Mouse (Mus musculus) intestine, embryonic 16.5 days (tissue): ENCODE results near the gene Scin. TPM values are rescaled to one million over a fixed set of nuclear protein-coding genes. Genes with fewer than 3 reads are reported as not detected.

Experiments
- ATAC-seq: fragments of 200-750 bp; cut with Nextera tagmentation; 2 replicates; pipeline ENCODE4 v1.8.0; 2017; ENCODE audit warnings: moderate TSS enrichment, moderate library complexity
- H3K27ac ChIP-seq: fragments of 300-500 bp; sonication (generic); 2 replicates; pipeline ENCODE4 v1.5.1; 2014; ENCODE audit warnings: mild to moderate bottlenecking, low read length
- H3K27me3 ChIP-seq: fragments of 300-500 bp; sonication (generic); replicated peaks from 2 replicates; pipeline ENCODE4 v1.6.1; 2014; ENCODE audit warnings: low read length, control low read depth, mixed read lengths; ENCODE audit not compliant: control insufficient read depth, insufficient read depth
- H3K36me3 ChIP-seq: fragments of 300-500 bp; sonication (generic); 2 replicates; pipeline ENCODE4 v1.6.1; 2014; ENCODE audit warnings: low read length, control low read depth; ENCODE audit not compliant: control insufficient read depth, insufficient read depth
- H3K4me1 ChIP-seq: fragments of 300-500 bp; sonication (generic); 2 replicates; pipeline ENCODE4 v1.6.1; 2014; ENCODE audit warnings: low read length, control low read depth, mixed read lengths; ENCODE audit not compliant: control insufficient read depth, insufficient read depth
- H3K4me2 ChIP-seq: fragments of 300-500 bp; sonication (generic); 2 replicates; pipeline ENCODE4 v1.6.1; 2014; ENCODE audit warnings: low read depth, low read length, control low read depth
- H3K4me3 ChIP-seq: fragments of 300-500 bp; sonication (generic); 2 replicates; pipeline ENCODE4 v1.5.1; 2014; ENCODE audit warnings: mild to moderate bottlenecking, low read length
- H3K9ac ChIP-seq: fragments of 300-500 bp; sonication (generic); 2 replicates; pipeline ENCODE4 v1.6.1; 2014; ENCODE audit warnings: low read depth, low read length
- H3K9me3 ChIP-seq: fragments of 300-500 bp; sonication (generic); 2 replicates; pipeline ENCODE4 v1.6.1; 2016; ENCODE audit warnings: low read length, control low read depth; ENCODE audit not compliant: control insufficient read depth
- WGBS: fragments of 180-500 bp; shearing (Covaris S2); extraction: QIAGEN DNeasy Blood & Tissue Kit; methylation state at CpG from one replicate; pipeline ENCODE4 v1.1.7; 2014; 5-methylcytosine and 5-hydroxymethylcytosine counted together
- polyA plus RNA-seq: library from polyadenylated mRNA; unstranded; fragments of >200 nt; fragmentation: Nextera tagmentation; extraction: Ambion mirVana; gene quantifications from 2 replicates; pipeline ENCODE4 v1.2.1, GENCODE M21; 2015

The Scin gene
- polyA plus RNA-seq, 1 experiment from 2014 or later, result 67.5 TPM

GRCm38 (mm10) chr12:40023918-40024317 is 110.1 kb downstream of the Scin start:
- no peak overlapping the region for H3K9ac ChIP-seq
- no peaks in the 10 kb centered on the region for H3K9me3 ChIP-seq
- no peaks in the 10 kb centered on the region for H3K36me3 ChIP-seq
- no peak overlapping the region for H3K4me3 ChIP-seq
- ATAC-seq, result peak; percentile 74
- no peak overlapping the region for H3K4me2 ChIP-seq
- WGBS, result 56% methylated on average over 2 of the region's 2 CpGs
- H3K4me1 ChIP-seq, result peaks cover 3% of the 10 kb centered on the region; the same call in 1 of the 2 replicates
- H3K27ac ChIP-seq, result no peak overlapping the region
- no peaks in the 10 kb centered on the region for H3K27me3 ChIP-seq

- peak overlapping the region; percentile 72 for H3K27ac ChIP-seq
- ATAC-seq, result peak; percentile 86
- WGBS, result 55% methylated on average over 3 of the region's 3 CpGs
These were observed 110.9 kb downstream of the Scin start for GRCm38 (mm10) chr12:40023014-40023642.

GRCm38 (mm10) chr12:40022344-40022743 is 111.7 kb downstream of the Scin start:
- Histone ChIP-seq H3K4me2 (peak overlapping the region; percentile 12; the same call in 1 of the 2 replicates), H3K27me3 (no peaks in the 10 kb centered on the region), H3K9ac (no peak overlapping the region), H3K4me3 (no peak overlapping the region), H3K9me3 (no peaks in the 10 kb centered on the region), H3K36me3 (no peaks in the 10 kb centered on the region), H3K4me1 (peaks cover 5% of the 10 kb centered on the region), H3K27ac (peak overlapping the region; percentile 72; the same call in 1 of the 2 replicates)
- ATAC-seq, result no peak
- WGBS, result 82% methylated on average over 3 of the region's 3 CpGs

More at GRCm38 (mm10) chr12:40023014-40023642, 110.9 kb downstream of the Scin start:
- H3K36me3 ChIP-seq, result no peaks in the 10 kb centered on the region
- peaks cover 3% of the 10 kb centered on the region; the same call in 1 of the 2 replicates for H3K4me1 ChIP-seq
- no peaks in the 10 kb centered on the region for H3K27me3 ChIP-seq
- H3K4me2 ChIP-seq, result no peak overlapping the region
- no peak overlapping the region for H3K9ac ChIP-seq
- no peak overlapping the region for H3K4me3 ChIP-seq
- H3K9me3 ChIP-seq, result no peaks in the 10 kb centered on the region

- no peak for ATAC-seq
- H3K9ac ChIP-seq, result no peak overlapping the region
- H3K4me2 ChIP-seq, result no peak overlapping the region
- H3K27ac ChIP-seq, result no peak overlapping the region
- H3K27me3 ChIP-seq, result no peaks in the 10 kb centered on the region
- H3K36me3 ChIP-seq, result no peaks in the 10 kb centered on the region
- H3K4me3 ChIP-seq, result no peak overlapping the region
- no peaks in the 10 kb centered on the region for H3K9me3 ChIP-seq
- H3K4me1 ChIP-seq, result peaks cover 14% of the 10 kb centered on the region
- 64% methylated on average over 6 of the region's 6 CpGs for WGBS
These were observed 116.0 kb downstream of the Scin start for GRCm38 (mm10) chr12:40017955-40018505.

GRCm38 (mm10) chr12:40016648-40017460 is 117.2 kb downstream of the Scin start:
- Histone ChIP-seq H3K27ac (peak overlapping the region; percentile 67), H3K4me1 (peaks cover 12% of the 10 kb centered on the region), H3K27me3 (no peaks in the 10 kb centered on the region), H3K36me3 (no peaks in the 10 kb centered on the region), H3K9ac (peak overlapping the region; percentile 60), H3K4me2 (peak overlapping the region; percentile 53), H3K9me3 (no peaks in the 10 kb centered on the region), H3K4me3 (peak overlapping the region; percentile 36)
- 12% methylated on average over 19 of the region's 19 CpGs for WGBS
- ATAC-seq, result peak; percentile 97

GRCm38 (mm10) chr12:40016068-40016467 is 118.0 kb downstream of the Scin start:
- WGBS, result 81% methylated on average over 9 of the region's 9 CpGs

GRCm38 (mm10) chr12:40009866-40010265 is 124.2 kb downstream of the Scin start:
- Histone ChIP-seq H3K9ac (no peak overlapping the region), H3K4me1 (no peaks in the 10 kb centered on the region), H3K36me3 (no peaks in the 10 kb centered on the region), H3K27ac (no peak overlapping the region), H3K4me3 (no peak overlapping the region), H3K27me3 (no peaks in the 10 kb centered on the region), H3K4me2 (no peak overlapping the region), H3K9me3 (no peaks in the 10 kb centered on the region)
- no peak for ATAC-seq
- 56% methylated on average over 2 of the region's 2 CpGs for WGBS

More at GRCm38 (mm10) chr12:40016068-40016467, 118.0 kb downstream of the Scin start:
- no peak overlapping the region for H3K4me3 ChIP-seq
- no peaks in the 10 kb centered on the region for H3K36me3 ChIP-seq
- H3K9ac ChIP-seq, result no peak overlapping the region
- H3K9me3 ChIP-seq, result no peaks in the 10 kb centered on the region
- H3K27ac ChIP-seq, result peak overlapping the region; percentile 67; the same call in 1 of the 2 replicates
- no peak for ATAC-seq
- H3K4me2 ChIP-seq, result no peak overlapping the region; the same call in 1 of the 2 replicates
- peaks cover 12% of the 10 kb centered on the region for H3K4me1 ChIP-seq
- no peaks in the 10 kb centered on the region for H3K27me3 ChIP-seq
